Mouse (Mus musculus) large intestine, adult 2 months (tissue): ENCODE measurements at regions not wholly inside any gene's neighbourhood (a gene's known extent, or its start where the extent isn't known, plus 50 kb on each side); places are given as distances from the start of the nearest gene placed in this dataset.
"Not testable (repeated sequence)": the region's sequence is repeated elsewhere in the genome, so short reads cannot be mapped to it uniquely, and the experiment has no call there.

Source experiments
- DNase-seq: peaks from one replicate; pipeline ENCODE4 v3.0.0-alpha.2; 2012; ENCODE audit warnings: low read depth, low spot score
- WGBS: fragments of 180-500 bp; shearing (Covaris S2); methylation state at CpG from one replicate; pipeline ENCODE4 v1.1.7; 2018; 5-methylcytosine and 5-hydroxymethylcytosine counted together

GRCm38 (mm10) chr11:91204416-91204815 lies 372.9 kb downstream of the Kif2b start:
- DNase-seq = no peak
- 38% methylated on average over 7 of the region's 7 CpGs for WGBS

GRCm38 (mm10) chr11:91196841-91197240 lies 380.5 kb downstream of the Kif2b start:
- no peak for DNase-seq
- WGBS = 22% methylated on average over 4 of the region's 4 CpGs

GRCm38 (mm10) chr11:91196351-91196750 lies 381.0 kb downstream of the Kif2b start:
- DNase-seq = no peak
- WGBS = 35% methylated on average over 6 of the region's 6 CpGs

GRCm38 (mm10) chr11:91167336-91167735 lies 410.0 kb downstream of the Kif2b start:
- 67% methylated on average over 2 of the region's 2 CpGs for WGBS

GRCm38 (mm10) chr11:91133753-91134270 lies 443.5 kb downstream of the Kif2b start:
- no peak for DNase-seq
- 44% methylated on average over 9 of the region's 9 CpGs for WGBS

More at GRCm38 (mm10) chr11:91167336-91167735, 410.0 kb downstream of the Kif2b start:
- not testable (repeated sequence) for DNase-seq

- no peak for DNase-seq
- 75% methylated on average over 7 of the region's 7 CpGs for WGBS
These were observed 444.5 kb downstream of the Kif2b start for GRCm38 (mm10) chr11:91132771-91133380.

- 57% methylated on average over 6 of the region's 6 CpGs for WGBS
- no peak for DNase-seq
These were observed 443.8 kb upstream of the Tom1l1 start for GRCm38 (mm10) chr11:91131960-91132359.

- no peak for DNase-seq
- WGBS = 56% methylated on average over 5 of the region's 5 CpGs
These were observed 410.0 kb upstream of the Tom1l1 start for GRCm38 (mm10) chr11:91098186-91098585.

- WGBS = 61% methylated on average over 3 of the region's 3 CpGs
- no peak for DNase-seq
These were observed 409.4 kb upstream of the Tom1l1 start for GRCm38 (mm10) chr11:91097552-91097951.

- 25% methylated on average over 12 of the region's 12 CpGs for WGBS
- no peak for DNase-seq
These were observed 408.0 kb upstream of the Tom1l1 start for GRCm38 (mm10) chr11:91096000-91096652.

GRCm38 (mm10) chr11:91065365-91065764 lies 377.2 kb upstream of the Tom1l1 start:
- no peak for DNase-seq
- 62% methylated on average over 6 of the region's 6 CpGs for WGBS

GRCm38 (mm10) chr11:91056966-91057597 lies 368.9 kb upstream of the Tom1l1 start:
- 45% methylated on average over 9 of the region's 9 CpGs for WGBS

GRCm38 (mm10) chr11:91053321-91053720 lies 365.2 kb upstream of the Tom1l1 start:
- no peak for DNase-seq
- WGBS = 75% methylated on average over 2 of the region's 2 CpGs

More at GRCm38 (mm10) chr11:91056966-91057597, 368.9 kb upstream of the Tom1l1 start:
- no peak for DNase-seq

GRCm38 (mm10) chr11:91051646-91052045 lies 363.5 kb upstream of the Tom1l1 start:
- no peak for DNase-seq
- 24% methylated on average over 3 of the region's 3 CpGs for WGBS

- WGBS = 65% methylated on average over 3 of the region's 3 CpGs
- DNase-seq = no peak
These were observed 353.3 kb upstream of the Tom1l1 start for GRCm38 (mm10) chr11:91041486-91041885.
